ENCODE assay signal across 9 mouse cellular contexts in the genomic region with DNA sequence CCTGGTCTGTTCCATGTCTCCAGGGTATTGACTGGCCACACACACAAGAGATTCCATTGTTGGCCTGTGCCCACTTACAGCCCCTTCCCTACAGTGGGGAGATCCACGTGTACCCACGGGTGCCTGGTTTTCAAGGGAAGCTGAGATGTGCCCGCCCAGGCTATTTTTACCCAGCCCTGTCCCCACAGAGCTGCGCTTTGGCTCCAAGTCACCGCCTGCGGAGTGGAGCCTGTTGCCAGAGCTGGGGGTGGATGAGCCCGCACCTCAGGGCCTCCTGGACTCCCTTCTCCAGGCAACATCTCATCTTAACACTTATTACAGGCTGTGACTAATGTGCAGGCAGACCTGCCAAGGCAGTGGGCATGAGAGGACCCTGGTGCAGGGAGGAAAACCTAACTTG.
DNase-seq lines count a peak whose midpoint lies in the region; ATAC-seq lines count a peak whose summit lies in the region.
"Had no signal": no experiment of that assay in that cellular context is flagged by ENCODE, and none has a peak within 500 bp of the region (broad histone marks: within the 10 kb centered on the region; RNA-seq: fewer than 3 reads in every experiment).

No protein-coding gene starts in this region.

- intact Hi-C loops in heart, postnatal 25 days (cut with DNase I) = no loop called here

- no peaks in the 10 kb centered on the region for H3K27me3 ChIP-seq in limb, embryonic 10.5 days (ENCODE audit: low read depth, poor library complexity, severe bottlenecking)
- no peaks in the 10 kb centered on the region for H3K27me3 ChIP-seq in hindbrain, embryonic 14.5 days (ENCODE audit: control insufficient read depth, insufficient read depth, low read length)

- H3K4me3 ChIP-seq in limb, embryonic 10.5 days = no peak overlapping the region
- no peak overlapping the region for H3K4me3 ChIP-seq in hindbrain, embryonic 14.5 days (replicated peaks; ENCODE audit: low read length)
- H3K4me3 ChIP-seq: megakaryocyte, embryonic 14.5 days had no signal

- peaks cover 34% of the 10 kb centered on the region for H3K4me1 ChIP-seq in limb, embryonic 10.5 days
- H3K4me1 ChIP-seq in hindbrain, embryonic 14.5 days (replicated peaks; ENCODE audit: control insufficient read depth, insufficient read depth, low read length) = peaks cover 34% of the 10 kb centered on the region

- H3K27ac ChIP-seq in limb, embryonic 10.5 days = peak overlapping the region; percentile 30; the same call in 1 of the 2 replicates
- H3K27ac ChIP-seq in hindbrain, embryonic 14.5 days = no peak overlapping the region

- H3K9me3 ChIP-seq in limb, embryonic 10.5 days (replicated peaks) = no peaks in the 10 kb centered on the region
- H3K9me3 ChIP-seq in hindbrain, embryonic 14.5 days (ENCODE audit: control insufficient read depth, low read length) = no peaks in the 10 kb centered on the region
- H3K9me3 ChIP-seq: megakaryocyte, embryonic 14.5 days had no signal

- no peak overlapping the region for H3K9ac ChIP-seq in hindbrain, embryonic 14.5 days

- peak; percentile 95 for DNase-seq in heart, adult 11 months
- DNase-seq in heart, postnatal 25 days (ENCODE audit: low spot score) = no peak
- DNase-seq in cerebellum, adult 11-12 months = peak; percentile 78
- peak; percentile 49 to 64 for DNase-seq in gastrocnemius, adult 8-10 months (ENCODE audit: low spot score in 2 of 2)
- DNase-seq in limb, embryonic 10.5 days (ENCODE audit: low spot score) = no peak
- DNase-seq in hindbrain, embryonic 14.5 days (ENCODE audit: low spot score) = no peak
- no peak for DNase-seq in thymus, postnatal 0 days (ENCODE audit: low spot score)
- no peak for DNase-seq in B cell, adult 2 months

- ATAC-seq in hindbrain, embryonic 14.5 days (ENCODE audit: low FRiP score) = no peak

- H3K36me3 ChIP-seq in limb, embryonic 10.5 days = no peaks in the 10 kb centered on the region
- H3K36me3 ChIP-seq in hindbrain, embryonic 14.5 days (replicated peaks; ENCODE audit: control insufficient read depth, insufficient read depth) = no peaks in the 10 kb centered on the region

- 95% methylated on average over 7 of the region's 7 CpGs for WGBS in limb, embryonic 10.5 days
- WGBS in hindbrain, embryonic 14.5 days = 88% methylated on average over 7 of the region's 7 CpGs

- H3K4me2 ChIP-seq in hindbrain, embryonic 14.5 days (replicated peaks) = no peak overlapping the region

Comparison
In these comparisons a context has a peak if more than half of its experiments do, and no peak if none do; other contexts are left out.
1. DNase-seq: peak in heart, adult 11 months (single experiment), cerebellum, adult 11-12 months (single experiment) and gastrocnemius, adult 8-10 months (2 of 2); none in heart, postnatal 25 days (single experiment), limb, embryonic 10.5 days (single experiment), hindbrain, embryonic 14.5 days (single experiment), thymus, postnatal 0 days (single experiment) and B cell, adult 2 months (0 of 2).